Mouse (Mus musculus) left cerebral cortex, postnatal 10 days (tissue): ENCODE measurements around the gene Pafah1b3. TPM values are rescaled to one million over a fixed set of nuclear protein-coding genes. Genes with fewer than 3 reads are reported as not detected.
"Not testable (repeated sequence)": the region's sequence is repeated elsewhere in the genome, so short reads cannot be mapped to it uniquely, and the experiment has no call there.

Source experiments
- DNase-seq, 2 experiments: peaks; one replicate each; pipeline ENCODE4 v3.0.0; 2021 to 2022; ENCODE audit warnings: low spot score in 2 of 2, mixed read lengths in 1 of 2; ENCODE audit errors: extremely low spot score in 1 of 2
- intact Hi-C: fragments of 180-260 bp; cut with DNase I; formaldehyde crosslinking; loops from one replicate; pipeline ENCODE4 v1.15.1; 2025
- total RNA-seq, 2 experiments: library from RNA; stranded (reverse); gene quantifications; 2 replicates each; pipeline ENCODE4 v1.2.3; 2021

The Pafah1b3 gene
- total RNA-seq: 10 to 100 TPM; 64.1 to 67.5 TPM

- DNase-seq: peak; percentile 86 to 90
- intact Hi-C loops: no loop called here
These were observed at the start of gene Pafah1b3 for GRCm38 (mm10) chr7:25297454-25298325. Gene Pafah1b3, minus strand, starts transcription at chr7:25297986.

GRCm38 (mm10) chr7:25341000-25341784 is 43.4 kb upstream of the Pafah1b3 start:
- peak; percentile 42 to 53 for DNase-seq
- intact Hi-C loops: no loop called here

DNA sequence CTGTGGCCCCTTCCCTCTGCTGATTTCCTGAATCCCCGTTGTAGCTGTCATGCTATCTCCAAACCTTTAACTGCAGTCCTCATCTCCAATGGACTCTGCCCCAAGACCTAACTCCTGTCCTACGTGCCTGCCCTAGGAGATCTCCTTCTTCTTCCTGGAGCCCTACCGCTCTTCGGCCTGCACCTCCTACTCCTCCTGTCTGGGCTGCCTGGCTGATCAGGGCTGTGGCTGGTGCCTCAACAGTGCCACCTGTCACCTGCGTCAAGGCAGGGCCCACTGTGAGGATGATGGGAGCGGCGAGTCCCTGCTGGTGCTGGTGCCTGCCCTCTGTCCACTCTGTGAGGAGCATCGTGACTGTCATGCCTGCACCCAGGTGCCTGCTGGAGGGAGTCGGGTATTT is 41.5 kb upstream of the Pafah1b3 start:
- intact Hi-C loops: no loop called here
- DNase-seq: no peak

- DNase-seq: no peak
- intact Hi-C loops: no loop called here
These were observed 36.7 kb upstream of the Pafah1b3 start for GRCm38 (mm10) chr7:25334472-25334871.

GRCm38 (mm10) chr7:25333596-25334307 is 36.0 kb upstream of the Pafah1b3 start:
- peak; percentile 37 to 85 for DNase-seq
- intact Hi-C loops: no loop called here

DNA sequence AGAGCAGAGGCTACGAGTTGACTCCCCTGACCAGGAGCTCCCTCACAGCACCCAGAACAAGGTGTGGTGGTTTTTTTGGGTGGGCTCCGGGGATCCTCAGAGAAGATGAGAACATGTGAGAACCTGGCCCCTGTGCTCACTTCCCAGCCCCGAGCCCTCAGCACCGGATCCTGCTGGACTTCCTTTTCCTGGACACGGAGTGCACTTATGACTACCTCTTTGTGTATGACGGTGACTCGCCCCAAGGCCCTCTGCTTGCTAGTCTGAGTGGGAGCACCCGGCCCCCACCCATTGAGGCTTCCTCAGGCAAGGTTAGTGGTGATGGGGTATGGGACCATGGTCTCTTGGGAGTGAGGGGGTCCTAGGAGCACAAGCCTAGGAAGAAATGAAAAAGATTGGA is 28.4 kb upstream of the Pafah1b3 start:
- intact Hi-C loops: no loop called here
- no peak for DNase-seq

DNA sequence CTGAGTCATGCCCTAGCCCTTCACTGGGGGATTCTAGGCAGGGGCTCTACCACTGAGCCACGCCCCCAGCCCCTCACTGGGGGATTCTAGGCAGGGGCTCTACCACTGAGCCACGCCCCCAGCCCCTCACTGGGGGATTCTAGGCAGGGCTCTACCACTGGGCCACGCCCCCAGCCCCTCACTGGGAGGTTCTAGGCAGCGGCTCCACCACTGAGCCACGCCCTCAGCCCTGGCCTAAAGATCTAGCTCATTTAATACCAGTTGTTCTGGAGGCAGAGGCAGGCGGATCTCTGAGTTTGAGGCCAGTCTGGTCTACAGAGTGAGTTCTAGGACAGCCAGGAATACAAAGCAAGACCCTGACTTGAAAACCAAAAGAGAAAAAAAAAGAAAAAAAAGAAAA is 27.6 kb upstream of the Pafah1b3 start:
- DNase-seq, intact Hi-C loops: not testable (repeated sequence)

- intact Hi-C loops: no loop called here
- DNase-seq: no peak
These were observed 25.4 kb upstream of the Pafah1b3 start for GRCm38 (mm10) chr7:25323219-25323618.

DNA sequence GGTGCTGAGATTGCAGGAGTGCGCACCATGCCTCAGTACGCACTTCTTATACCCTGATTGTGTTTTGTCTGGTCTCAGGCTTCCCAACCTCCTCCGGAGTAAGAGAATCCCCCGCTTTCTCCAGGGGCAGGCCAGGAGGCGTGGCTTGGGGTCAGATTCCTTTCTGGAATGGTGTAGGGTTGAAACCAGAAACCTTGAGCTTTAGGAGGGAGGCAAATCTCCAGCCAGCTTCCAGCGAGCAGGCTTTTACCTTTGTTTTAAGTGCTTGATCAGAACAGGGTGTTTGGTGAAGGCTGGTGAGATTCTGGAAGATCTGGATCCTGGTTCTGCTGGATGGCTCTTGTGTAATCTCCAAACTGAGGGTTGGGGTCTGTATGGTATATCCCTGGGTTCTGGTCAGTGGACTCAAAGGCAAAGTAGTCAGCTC is 24.3 kb upstream of the Pafah1b3 start:
- intact Hi-C loops: no loop called here
- peak in 1 of 2 experiments; percentile 34 for DNase-seq

DNA sequence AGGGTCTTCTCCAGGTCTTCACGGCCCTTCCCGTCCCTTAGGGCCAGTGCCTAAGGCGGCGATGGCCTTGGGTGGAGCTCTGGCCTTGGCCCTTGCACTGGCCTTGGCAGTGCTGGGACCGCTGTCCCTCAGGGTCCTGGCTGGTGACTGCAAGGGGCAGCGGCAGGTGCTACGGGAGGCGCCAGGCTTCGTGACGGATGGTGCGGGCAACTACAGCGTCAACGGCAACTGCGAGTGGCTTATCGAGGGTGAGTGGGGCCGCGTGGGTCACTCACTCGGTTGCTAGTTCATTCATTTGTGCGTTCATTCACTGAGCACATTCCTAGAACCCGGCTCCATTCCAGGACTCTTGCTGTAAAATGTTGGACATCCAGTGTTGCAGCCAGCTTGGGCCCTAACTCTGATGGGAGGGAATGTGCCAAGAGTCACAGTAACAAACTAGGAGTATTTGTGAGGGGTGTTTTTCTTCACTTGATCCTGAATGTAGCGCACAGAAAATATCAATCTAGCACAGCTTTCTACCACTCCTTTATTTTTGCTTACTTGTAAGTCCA is 19.7 kb upstream of the Pafah1b3 start:
- intact Hi-C loops: loop anchor here (5.0 kb wide), 3 partner anchors 35 to 75 kb away; no protein-coding TSS in a partner anchor
- DNase-seq: no peak

GRCm38 (mm10) chr7:25316532-25317445 is 19.0 kb upstream of the Pafah1b3 start, which contains the start of gene Megf8:
Gene Megf8, plus strand, starts transcription at chr7:25317164.
- intact Hi-C loops: loop anchor here (5.0 kb wide), 3 partner anchors 34 to 74 kb away; no protein-coding TSS in a partner anchor
- DNase-seq: peak; percentile 97

GRCm38 (mm10) chr7:25315306-25316041 is 17.7 kb upstream of the Pafah1b3 start:
- intact Hi-C loops: loop anchor here (5.0 kb wide), 3 partner anchors 33 to 73 kb away; no protein-coding TSS in a partner anchor
- peak; percentile 34 to 72 for DNase-seq

DNA sequence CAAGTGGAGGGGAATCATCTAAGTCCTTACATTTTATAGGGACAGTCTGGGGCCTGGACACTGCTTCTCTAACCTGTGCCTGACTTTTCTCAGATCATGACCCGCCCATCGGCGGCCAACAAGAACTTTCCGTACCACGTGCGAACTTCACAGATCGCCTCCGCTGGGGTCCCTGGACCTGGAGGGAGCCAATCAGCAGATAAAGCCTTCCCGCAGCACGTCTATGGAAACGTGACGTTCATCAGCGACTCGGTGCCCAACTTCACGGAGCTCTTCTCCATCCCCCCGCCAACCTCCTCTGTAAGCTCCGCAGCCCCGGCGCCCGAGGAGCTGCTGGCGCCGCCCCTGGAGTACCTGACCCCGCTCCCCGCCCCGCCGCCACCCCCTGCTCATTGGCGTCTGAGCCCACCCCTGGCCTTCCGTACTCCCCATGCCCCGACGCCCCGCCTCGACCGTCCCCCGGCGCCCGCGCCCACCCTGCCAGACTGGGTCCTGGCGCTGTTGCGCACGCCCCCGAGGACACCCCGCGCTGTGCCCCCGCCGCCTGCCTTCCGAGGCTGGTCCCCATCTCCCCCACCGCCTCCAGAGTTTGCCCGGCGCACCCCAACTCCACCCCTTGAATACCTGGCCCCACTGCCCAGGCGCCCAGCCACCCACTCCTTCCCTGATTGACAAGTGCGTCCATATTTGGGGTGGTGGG is 17.0 kb upstream of the Pafah1b3 start:
- peak in 1 of 2 experiments; percentile 65 for DNase-seq
- intact Hi-C loops: loop anchor here (5.0 kb wide), 3 partner anchors 32 to 72 kb away; no protein-coding TSS in a partner anchor

DNA sequence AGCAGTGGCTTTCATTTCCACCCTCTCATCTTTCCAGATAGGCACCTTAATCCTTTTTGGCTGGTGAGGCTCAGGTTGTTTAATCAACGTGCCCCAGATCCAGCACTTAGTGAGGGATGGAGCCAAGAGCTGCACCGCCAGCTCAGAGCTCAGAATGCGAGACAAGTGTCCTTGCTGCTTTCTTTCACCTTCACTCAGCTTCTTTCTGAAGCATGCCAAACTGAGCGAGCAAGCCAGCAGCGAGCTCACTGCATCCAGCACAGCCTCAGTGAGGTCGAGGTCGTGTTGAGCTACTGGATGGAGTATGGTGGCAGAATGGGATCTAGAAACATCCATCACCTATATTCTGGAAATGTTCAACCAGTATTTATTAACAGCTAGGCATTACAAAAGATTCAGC is 15.5 kb upstream of the Pafah1b3 start:
- no peak for DNase-seq
- intact Hi-C loops: no loop called here

DNA sequence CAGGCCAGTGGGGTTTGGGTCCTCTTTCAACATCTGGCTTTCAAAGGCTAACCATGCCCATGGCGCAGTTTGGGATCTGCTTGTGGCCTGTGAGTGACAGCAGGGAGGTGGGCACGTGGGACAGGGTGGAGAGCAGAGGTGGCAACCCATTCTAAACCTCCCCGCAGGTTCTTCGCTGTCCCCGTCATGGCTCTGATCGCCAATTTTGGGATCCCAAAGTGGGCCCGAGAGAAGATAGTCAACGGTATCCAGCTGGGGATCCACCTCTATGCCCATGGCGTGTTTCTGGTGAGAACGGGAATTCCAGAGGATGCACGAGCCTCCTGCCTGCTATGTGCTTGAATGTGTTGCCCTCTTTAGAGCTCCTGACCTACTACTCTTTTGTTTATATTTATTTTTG is 13.4 kb upstream of the Pafah1b3 start:
- intact Hi-C loops: no loop called here
- DNase-seq: no peak

DNA sequence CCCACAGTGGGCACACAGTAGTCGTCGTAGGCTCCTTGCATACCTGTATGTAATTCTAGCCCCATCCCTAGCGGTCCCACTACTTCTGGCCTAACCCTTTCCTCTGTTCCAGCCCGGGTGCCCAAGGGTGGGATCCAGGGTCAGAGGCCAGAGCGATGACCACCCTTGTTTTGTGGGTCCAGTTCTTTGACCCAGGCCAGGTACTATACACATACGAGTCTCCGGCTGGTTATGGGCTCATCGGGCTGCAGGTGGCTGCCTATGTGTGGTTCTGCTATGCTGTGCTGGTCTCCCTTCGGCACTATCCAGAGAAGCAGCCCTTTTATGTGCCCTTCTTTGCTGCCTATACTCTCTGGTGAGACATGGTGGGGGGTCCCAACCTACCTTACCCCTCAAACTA is 11.6 kb upstream of the Pafah1b3 start:
- intact Hi-C loops: no loop called here
- no peak for DNase-seq
